Mouse (Mus musculus): ENCODE measurements around the gene Spem1. TPM values are rescaled to one million over a fixed set of nuclear protein-coding genes. Genes with fewer than 3 reads are reported as not detected.

Gene Spem1
- polyA plus RNA-seq, 1 experiment, result not detected

GRCm38 (mm10) chr11:69834001-69834549 is 12.1 kb upstream of the Spem1 start:
- H3K27ac ChIP-seq (ENCODE audit: control insufficient read depth, insufficient read depth, low read depth, low read length, poor library complexity), result no peak overlapping the region
- H3K4me1 ChIP-seq (ENCODE audit: control insufficient read depth, insufficient read depth, low read length), result peaks cover 2% of the 10 kb centered on the region
- peak overlapping the region; percentile 29 for H3K4me3 ChIP-seq (replicated peaks; ENCODE audit: control insufficient read depth, low read depth, low read length)
- peak; percentile 28; the same call in 1 of the 2 replicates for TF ChIP-seq POLR2A (IDR thresholded peaks at IDR 0.05; ENCODE audit: borderline replicate concordance, control insufficient read depth, low read depth, low read length)
- TF ChIP-seq CTCF (IDR thresholded peaks at IDR 0.05; ENCODE audit: control insufficient read depth, insufficient read depth, low read length), result no peak
- 6% methylated on average over 28 of the region's 48 CpGs for WGBS

- Histone ChIP-seq H3K4me3 (replicated peaks; ENCODE audit: control insufficient read depth, low read depth, low read length) (peak overlapping the region; percentile 29), H3K4me1 (ENCODE audit: control insufficient read depth, insufficient read depth, low read length) (peaks cover 2% of the 10 kb centered on the region)
These were observed 11.6 kb upstream of the Spem1 start for GRCm38 (mm10) chr11:69833554-69833953.

GRCm38 (mm10) chr11:69828832-69829231 is 6.9 kb upstream of the Spem1 start:
- TF ChIP-seq POLR2A (IDR thresholded peaks at IDR 0.05; ENCODE audit: borderline replicate concordance, control insufficient read depth, low read depth, low read length) (no peak), CTCF (IDR thresholded peaks at IDR 0.05; ENCODE audit: control insufficient read depth, insufficient read depth, low read length) (no peak)
- 88% methylated on average over 5 of the region's 5 CpGs for WGBS
- H3K4me3 ChIP-seq (replicated peaks; ENCODE audit: control insufficient read depth, low read depth, low read length), result no peak overlapping the region
- H3K27ac ChIP-seq (ENCODE audit: control insufficient read depth, insufficient read depth, low read depth, low read length, poor library complexity), result no peak overlapping the region; the same call in 1 of the 2 replicates
- peaks cover 1% of the 10 kb centered on the region for H3K4me1 ChIP-seq (ENCODE audit: control insufficient read depth, insufficient read depth, low read length)

More at GRCm38 (mm10) chr11:69833554-69833953, 11.6 kb upstream of the Spem1 start:
- TF ChIP-seq CTCF (IDR thresholded peaks at IDR 0.05; ENCODE audit: control insufficient read depth, insufficient read depth, low read length) (no peak), POLR2A (IDR thresholded peaks at IDR 0.05; ENCODE audit: borderline replicate concordance, control insufficient read depth, low read depth, low read length) (no peak)
- WGBS, result 35% methylated on average over 8 of the region's 8 CpGs
- no peak overlapping the region for H3K27ac ChIP-seq (ENCODE audit: control insufficient read depth, insufficient read depth, low read depth, low read length, poor library complexity)

- 83% methylated on average over 2 of the region's 2 CpGs for WGBS
- TF ChIP-seq POLR2A (IDR thresholded peaks at IDR 0.05; ENCODE audit: borderline replicate concordance, control insufficient read depth, low read depth, low read length), result no peak
- TF ChIP-seq CTCF (IDR thresholded peaks at IDR 0.05; ENCODE audit: control insufficient read depth, insufficient read depth, low read length), result no peak
- H3K4me3 ChIP-seq (replicated peaks; ENCODE audit: control insufficient read depth, low read depth, low read length), result no peak overlapping the region
- no peaks in the 10 kb centered on the region for H3K4me1 ChIP-seq (ENCODE audit: control insufficient read depth, insufficient read depth, low read length)
- no peak overlapping the region for H3K27ac ChIP-seq (ENCODE audit: control insufficient read depth, insufficient read depth, low read depth, low read length, poor library complexity)
These were observed 1.5 kb upstream of the Spem1 start for GRCm38 (mm10) chr11:69823456-69823855.

- Histone ChIP-seq H3K4me1 (ENCODE audit: control insufficient read depth, insufficient read depth, low read length) (no peaks in the 10 kb centered on the region), H3K27ac (ENCODE audit: control insufficient read depth, insufficient read depth, low read depth, low read length, poor library complexity) (no peak overlapping the region), H3K4me3 (replicated peaks; ENCODE audit: control insufficient read depth, low read depth, low read length) (no peak overlapping the region)
- 53% methylated on average over 8 of the region's 8 CpGs for WGBS
- no peak for TF ChIP-seq POLR2A (IDR thresholded peaks at IDR 0.05; ENCODE audit: borderline replicate concordance, control insufficient read depth, low read depth, low read length)
- no peak for TF ChIP-seq CTCF (IDR thresholded peaks at IDR 0.05; ENCODE audit: control insufficient read depth, insufficient read depth, low read length)
These were observed 3.1 kb downstream of the Spem1 start for GRCm38 (mm10) chr11:69818871-69819270.

- no peak within 1 kb of the TSS for H3K27ac ChIP-seq (ENCODE audit: control insufficient read depth, insufficient read depth, low read depth, low read length, poor library complexity)
- H3K4me3 ChIP-seq (replicated peaks; ENCODE audit: control insufficient read depth, low read depth, low read length), result no peak within 1 kb of the TSS
- TF ChIP-seq POLR2A (IDR thresholded peaks at IDR 0.05; ENCODE audit: borderline replicate concordance, control insufficient read depth, low read depth, low read length), result no peak
- no peak for TF ChIP-seq CTCF (IDR thresholded peaks at IDR 0.05; ENCODE audit: control insufficient read depth, insufficient read depth, low read length)
- no peaks in the 10 kb centered on the region for H3K4me1 ChIP-seq (ENCODE audit: control insufficient read depth, insufficient read depth, low read length)
- 70% methylated on average over 2 of the region's 2 CpGs for WGBS
These were observed 3.6 kb downstream of the Spem1 start, which contains the start of gene Spem2 for GRCm38 (mm10) chr11:69818365-69818764. TSS of gene Spem2 (minus strand) at chr11:69818465.

GRCm38 (mm10) chr11:69816520-69816919 is 5.5 kb downstream of the Spem1 start:
- H3K4me1 ChIP-seq (ENCODE audit: control insufficient read depth, insufficient read depth, low read length), result no peaks in the 10 kb centered on the region
- H3K4me3 ChIP-seq (replicated peaks; ENCODE audit: control insufficient read depth, low read depth, low read length), result no peak overlapping the region
- WGBS, result 84% methylated on average over 12 of the region's 12 CpGs
- TF ChIP-seq CTCF (IDR thresholded peaks at IDR 0.05; ENCODE audit: control insufficient read depth, insufficient read depth, low read length) (no peak), POLR2A (IDR thresholded peaks at IDR 0.05; ENCODE audit: borderline replicate concordance, control insufficient read depth, low read depth, low read length) (no peak)
- no peak overlapping the region for H3K27ac ChIP-seq (ENCODE audit: control insufficient read depth, insufficient read depth, low read depth, low read length, poor library complexity)

- H3K27ac ChIP-seq (ENCODE audit: control insufficient read depth, insufficient read depth, low read depth, low read length, poor library complexity), result no peak within 1 kb of the TSS
- WGBS, result 70% methylated on average over 10 of the region's 10 CpGs
- H3K4me3 ChIP-seq (replicated peaks; ENCODE audit: control insufficient read depth, low read depth, low read length), result no peak within 1 kb of the TSS
- TF ChIP-seq POLR2A (IDR thresholded peaks at IDR 0.05; ENCODE audit: borderline replicate concordance, control insufficient read depth, low read depth, low read length), result no peak
- TF ChIP-seq CTCF (IDR thresholded peaks at IDR 0.05; ENCODE audit: control insufficient read depth, insufficient read depth, low read length), result peak; percentile 30; the same call in 1 of the 2 replicates
- no peaks in the 10 kb centered on the region for H3K4me1 ChIP-seq (ENCODE audit: control insufficient read depth, insufficient read depth, low read length)
These were observed 6.8 kb downstream of the Spem1 start, which contains the start of gene Gm39566 for GRCm38 (mm10) chr11:69815155-69815554. TSS of gene Gm39566 (minus strand) at chr11:69815298.
